Mouse (Mus musculus) kidney, adult 2 months (tissue): ENCODE data around the gene Art4.

Experiments
- CTCF ChIP-seq: fragments of 200-500 bp; conservative IDR thresholded peaks from 2 replicates; pipeline ENCODE4 v1.5.1; 2011; ENCODE audit warnings: low read depth, mild to moderate bottlenecking, control low read depth, low read length, moderate library complexity, mixed read lengths; ENCODE audit not compliant: insufficient read depth, insufficient read length
- POLR2A ChIP-seq: fragments of 200-500 bp; IDR thresholded peaks from one replicate; pipeline ENCODE4 v1.6.1; 2011; ENCODE audit warnings: low read depth, low read length, control low read depth

DNA sequence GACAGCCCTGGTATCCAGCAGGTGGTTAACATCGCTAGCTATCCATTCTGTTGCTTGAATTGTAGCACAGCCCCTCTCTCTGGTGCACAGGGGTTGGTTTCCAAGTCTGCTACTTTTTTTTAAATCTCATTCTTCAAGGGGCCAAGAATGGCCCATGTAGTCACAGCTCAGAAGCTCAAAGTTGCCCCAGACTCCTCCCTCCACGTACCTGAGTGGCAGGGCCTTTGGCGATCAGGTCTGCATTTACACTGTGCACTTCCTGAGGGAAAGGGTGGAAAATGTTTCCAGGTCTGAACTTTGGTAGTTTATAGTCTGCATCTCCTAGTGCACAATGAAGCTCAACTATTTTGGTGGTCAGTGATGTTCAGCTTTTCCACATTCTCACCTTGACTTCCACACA is 10.3 kb downstream of the Art4 start:
- no peak for TF ChIP-seq CTCF
- no peak for TF ChIP-seq POLR2A
